Mouse (Mus musculus): ENCODE data around the gene Dnajb12. TPM values are rescaled to one million over a fixed set of nuclear protein-coding genes. Genes with fewer than 3 reads are reported as not detected.

The Dnajb12 gene
- polyA plus RNA-seq (2014; fragmentation: Nextera tagmentation; extraction: Ambion mirVana), result 26.5 and 29.8 TPM in 2 replicates

- Histone ChIP-seq H3K4me3 (ENCODE audit: low read depth, low read length) (peak within 1 kb of the TSS; percentile 87), H3K36me3 (ENCODE audit: control insufficient read depth, insufficient read depth, low read length) (no peaks in the 10 kb centered on the region; the same call in 1 of the 2 replicates), H3K27ac (ENCODE audit: low read length) (peak within 1 kb of the TSS; percentile 100), H3K4me1 (ENCODE audit: control insufficient read depth, insufficient read depth, low read length) (peaks cover 12% of the 10 kb centered on the region), H3K9ac (replicated peaks; ENCODE audit: low read depth, low read length) (peak within 1 kb of the TSS; percentile 95), H3K4me2 (replicated peaks; ENCODE audit: low read depth, low read length) (peak within 1 kb of the TSS; percentile 92), H3K27me3 (ENCODE audit: control insufficient read depth, insufficient read depth, low read length) (no peaks in the 10 kb centered on the region), H3K9me3 (ENCODE audit: control insufficient read depth, low read depth, low read length) (no peaks in the 10 kb centered on the region)
- ATAC-seq (ENCODE audit: insufficient number of reproducible peaks, insufficient read depth, low FRiP score, low read depth), result peak; percentile 91
- under 1% methylated on average over 75 of the region's 80 CpGs for WGBS
Observed at GRCm38 (mm10) chr10:59879255-59880028, at the start of gene Dnajb12. Dnajb12 (plus strand) TSS chr10:59879556.

- Histone ChIP-seq H3K27ac (ENCODE audit: low read length) (no peak overlapping the region), H3K4me3 (ENCODE audit: low read depth, low read length) (no peak overlapping the region), H3K27me3 (ENCODE audit: control insufficient read depth, insufficient read depth, low read length) (no peaks in the 10 kb centered on the region), H3K4me1 (ENCODE audit: control insufficient read depth, insufficient read depth, low read length) (no peaks in the 10 kb centered on the region), H3K36me3 (ENCODE audit: control insufficient read depth, insufficient read depth, low read length) (peaks cover 17% of the 10 kb centered on the region; the same call in 1 of the 2 replicates), H3K4me2 (replicated peaks; ENCODE audit: low read depth, low read length) (no peak overlapping the region), H3K9ac (replicated peaks; ENCODE audit: low read depth, low read length) (no peak overlapping the region), H3K9me3 (ENCODE audit: control insufficient read depth, low read depth, low read length) (no peaks in the 10 kb centered on the region)
- 95% methylated on average over 6 of the region's 6 CpGs for WGBS
- no peak for ATAC-seq (ENCODE audit: insufficient number of reproducible peaks, insufficient read depth, low FRiP score, low read depth)
Observed at GRCm38 (mm10) chr10:59829886-59830285, 49.5 kb upstream of the Dnajb12 start.

- Histone ChIP-seq H3K9ac (replicated peaks; ENCODE audit: low read depth, low read length) (no peak overlapping the region), H3K9me3 (ENCODE audit: control insufficient read depth, low read depth, low read length) (no peaks in the 10 kb centered on the region), H3K27me3 (ENCODE audit: control insufficient read depth, insufficient read depth, low read length) (no peaks in the 10 kb centered on the region), H3K36me3 (ENCODE audit: control insufficient read depth, insufficient read depth, low read length) (peaks cover 17% of the 10 kb centered on the region; the same call in 1 of the 2 replicates), H3K4me2 (replicated peaks; ENCODE audit: low read depth, low read length) (no peak overlapping the region), H3K4me1 (ENCODE audit: control insufficient read depth, insufficient read depth, low read length) (no peaks in the 10 kb centered on the region), H3K4me3 (ENCODE audit: low read depth, low read length) (no peak overlapping the region), H3K27ac (ENCODE audit: low read length) (no peak overlapping the region)
- 79% methylated on average over 7 of the region's 7 CpGs for WGBS
- no peak for ATAC-seq (ENCODE audit: insufficient number of reproducible peaks, insufficient read depth, low FRiP score, low read depth)
Observed at GRCm38 (mm10) chr10:59831950-59832349, 47.4 kb upstream of the Dnajb12 start.

- H3K4me1 ChIP-seq (ENCODE audit: control insufficient read depth, insufficient read depth, low read length), result no peaks in the 10 kb centered on the region
- no peak overlapping the region for H3K4me2 ChIP-seq (replicated peaks; ENCODE audit: low read depth, low read length)
- H3K27me3 ChIP-seq (ENCODE audit: control insufficient read depth, insufficient read depth, low read length), result no peaks in the 10 kb centered on the region
- WGBS, result 80% methylated on average over 14 of the region's 14 CpGs
- H3K27ac ChIP-seq (ENCODE audit: low read length), result no peak overlapping the region
- H3K36me3 ChIP-seq (ENCODE audit: control insufficient read depth, insufficient read depth, low read length), result 0 out of 2 replicates have a peak, but pooled peaks cover 4% of the 10 kb centered on the region
- no peak overlapping the region for H3K4me3 ChIP-seq (ENCODE audit: low read depth, low read length)
- ATAC-seq (ENCODE audit: insufficient number of reproducible peaks, insufficient read depth, low FRiP score, low read depth), result no peak
- no peak overlapping the region for H3K9ac ChIP-seq (replicated peaks; ENCODE audit: low read depth, low read length)
- H3K9me3 ChIP-seq (ENCODE audit: control insufficient read depth, low read depth, low read length), result no peaks in the 10 kb centered on the region
Observed at GRCm38 (mm10) chr10:59835301-59836155, 43.8 kb upstream of the Dnajb12 start.

GRCm38 (mm10) chr10:59837490-59837889, 41.9 kb upstream of the Dnajb12 start:
- H3K4me2 ChIP-seq (replicated peaks; ENCODE audit: low read depth, low read length), result no peak overlapping the region
- H3K4me3 ChIP-seq (ENCODE audit: low read depth, low read length), result no peak overlapping the region
- WGBS, result 82% methylated on average over 5 of the region's 5 CpGs
- H3K27me3 ChIP-seq (ENCODE audit: control insufficient read depth, insufficient read depth, low read length), result no peaks in the 10 kb centered on the region
- no peak overlapping the region for H3K9ac ChIP-seq (replicated peaks; ENCODE audit: low read depth, low read length)
- H3K4me1 ChIP-seq (ENCODE audit: control insufficient read depth, insufficient read depth, low read length), result no peaks in the 10 kb centered on the region
- no peak overlapping the region for H3K27ac ChIP-seq (ENCODE audit: low read length)
- 0 out of 2 replicates have a peak, but pooled peaks cover under 1% of the 10 kb centered on the region for H3K36me3 ChIP-seq (ENCODE audit: control insufficient read depth, insufficient read depth, low read length)
- no peaks in the 10 kb centered on the region for H3K9me3 ChIP-seq (ENCODE audit: control insufficient read depth, low read depth, low read length)
- ATAC-seq (ENCODE audit: insufficient number of reproducible peaks, insufficient read depth, low FRiP score, low read depth), result no peak

- Histone ChIP-seq H3K36me3 (ENCODE audit: control insufficient read depth, insufficient read depth, low read length) (no peaks in the 10 kb centered on the region), H3K27me3 (ENCODE audit: control insufficient read depth, insufficient read depth, low read length) (no peaks in the 10 kb centered on the region), H3K9ac (replicated peaks; ENCODE audit: low read depth, low read length) (no peak overlapping the region), H3K9me3 (ENCODE audit: control insufficient read depth, low read depth, low read length) (no peaks in the 10 kb centered on the region), H3K4me2 (replicated peaks; ENCODE audit: low read depth, low read length) (no peak overlapping the region), H3K4me3 (ENCODE audit: low read depth, low read length) (no peak overlapping the region), H3K4me1 (ENCODE audit: control insufficient read depth, insufficient read depth, low read length) (no peaks in the 10 kb centered on the region), H3K27ac (ENCODE audit: low read length) (no peak overlapping the region)
- WGBS, result 93% methylated on average over 8 of the region's 8 CpGs
- ATAC-seq (ENCODE audit: insufficient number of reproducible peaks, insufficient read depth, low FRiP score, low read depth), result no peak
Observed at GRCm38 (mm10) chr10:59841434-59841833, 37.9 kb upstream of the Dnajb12 start.

- H3K27me3 ChIP-seq (ENCODE audit: control insufficient read depth, insufficient read depth, low read length), result no peaks in the 10 kb centered on the region
Observed at GRCm38 (mm10) chr10:59843125-59843524, 36.2 kb upstream of the Dnajb12 start.

GRCm38 (mm10) chr10:59844686-59845085, 34.7 kb upstream of the Dnajb12 start:
- 72% methylated on average over 9 of the region's 9 CpGs for WGBS
- ATAC-seq (ENCODE audit: insufficient number of reproducible peaks, insufficient read depth, low FRiP score, low read depth), result no peak

More at GRCm38 (mm10) chr10:59843125-59843524, 36.2 kb upstream of the Dnajb12 start:
- no peak overlapping the region for H3K27ac ChIP-seq (ENCODE audit: low read length)
- H3K4me3 ChIP-seq (ENCODE audit: low read depth, low read length), result no peak overlapping the region
- H3K4me2 ChIP-seq (replicated peaks; ENCODE audit: low read depth, low read length), result no peak overlapping the region
- no peaks in the 10 kb centered on the region for H3K9me3 ChIP-seq (ENCODE audit: control insufficient read depth, low read depth, low read length)
- no peak for ATAC-seq (ENCODE audit: insufficient number of reproducible peaks, insufficient read depth, low FRiP score, low read depth)
- H3K36me3 ChIP-seq (ENCODE audit: control insufficient read depth, insufficient read depth, low read length), result no peaks in the 10 kb centered on the region
- no peak overlapping the region for H3K9ac ChIP-seq (replicated peaks; ENCODE audit: low read depth, low read length)
- no peaks in the 10 kb centered on the region for H3K4me1 ChIP-seq (ENCODE audit: control insufficient read depth, insufficient read depth, low read length)
- WGBS, result 30% methylated on average over 5 of the region's 5 CpGs

More at GRCm38 (mm10) chr10:59844686-59845085, 34.7 kb upstream of the Dnajb12 start:
- Histone ChIP-seq H3K27ac (ENCODE audit: low read length) (no peak overlapping the region), H3K4me2 (replicated peaks; ENCODE audit: low read depth, low read length) (no peak overlapping the region), H3K27me3 (ENCODE audit: control insufficient read depth, insufficient read depth, low read length) (no peaks in the 10 kb centered on the region), H3K4me1 (ENCODE audit: control insufficient read depth, insufficient read depth, low read length) (no peaks in the 10 kb centered on the region), H3K4me3 (ENCODE audit: low read depth, low read length) (no peak overlapping the region), H3K9me3 (ENCODE audit: control insufficient read depth, low read depth, low read length) (no peaks in the 10 kb centered on the region), H3K9ac (replicated peaks; ENCODE audit: low read depth, low read length) (no peak overlapping the region), H3K36me3 (ENCODE audit: control insufficient read depth, insufficient read depth, low read length) (no peaks in the 10 kb centered on the region)

Data from stomach, embryonic 14.5 days (tissue).